Mouse (Mus musculus) heart, adult 2 months (tissue): Measurements from ENCODE around the gene Sulf2. TPM values are rescaled to one million over a fixed set of nuclear protein-coding genes. Genes with fewer than 3 reads are reported as not detected.

ENCODE experiments used
- DNase-seq, 2 experiments: peaks; one replicate each; pipeline ENCODE4 v3.0.0; 2021
- H3K27ac ChIP-seq: fragments of 200-600 bp; 2 replicates; pipeline ENCODE4 v1.8.1; 2022
- H3K27me3 ChIP-seq: fragments of 200-500 bp; 2 replicates; pipeline ENCODE4 v1.6.1; 2012; ENCODE audit warnings: mild to moderate bottlenecking, low read length, inconsistent platforms, mixed read lengths; ENCODE audit not compliant: control insufficient read depth, insufficient read depth
- H3K36me3 ChIP-seq: fragments of 200-500 bp; 2 replicates; pipeline ENCODE4 v1.6.1; 2012; ENCODE audit warnings: low read length, inconsistent platforms; ENCODE audit not compliant: control insufficient read depth, insufficient read depth
- H3K4me1 ChIP-seq: fragments of 200-500 bp; 2 replicates; pipeline ENCODE4 v1.6.1; 2011; ENCODE audit warnings: low read length; ENCODE audit not compliant: control insufficient read depth, insufficient read depth
- H3K4me3 ChIP-seq: fragments of 200-600 bp; 2 replicates; pipeline ENCODE4 v1.8.1; 2022
- H3K79me2 ChIP-seq: fragments of 200-500 bp; replicated peaks from 2 replicates; pipeline ENCODE4 v1.6.1; 2012; ENCODE audit warnings: mild to moderate bottlenecking, inconsistent platforms, low read length, moderate library complexity, mixed read lengths; ENCODE audit not compliant: control insufficient read depth, insufficient read depth
- H3K9ac ChIP-seq: fragments of 200-500 bp; 2 replicates; pipeline ENCODE4 v1.6.1; 2012; ENCODE audit warnings: low read depth, mild to moderate bottlenecking, control low read depth, inconsistent platforms, low read length, mixed read lengths
- CTCF ChIP-seq: fragments of 200-600 bp; IDR thresholded peaks from 2 replicates; pipeline ENCODE4 v1.8.1; 2022; ENCODE audit warnings: antibody characterized with exemption, mild to moderate bottlenecking, moderate library complexity
- EP300 ChIP-seq: fragments of 200-500 bp; IDR thresholded peaks from 2 replicates; pipeline ENCODE4 v1.6.1; 2011; ENCODE audit warnings: low read depth, low read length, control low read depth; ENCODE audit not compliant: insufficient read depth
- POLR2A ChIP-seq: fragments of 200-500 bp; IDR thresholded peaks from 2 replicates; pipeline ENCODE4 v1.6.1; 2011; ENCODE audit warnings: mild to moderate bottlenecking, low read depth, low read length, control low read depth; ENCODE audit not compliant: insufficient read depth
- WGBS: fragments of 180-500 bp; shearing (Covaris S2); methylation state at CpG from one replicate; pipeline ENCODE4 v1.1.7; 2018; 5-methylcytosine and 5-hydroxymethylcytosine counted together
- intact Hi-C: fragments of 180-260 bp; cut with DNase I; formaldehyde crosslinking; loops from one replicate; pipeline ENCODE4 v1.15.1; 2025
- polyA plus RNA-seq: library from polyadenylated mRNA; depleted of rRNA; stranded (reverse); fragments of >200 nt; gene quantifications from 2 replicates; pipeline ENCODE4 v1.2.3, GENCODE M21; 2012; rRNA removed
- total RNA-seq, 2 experiments: library from RNA; stranded (reverse); gene quantifications; 2 replicates each; pipeline ENCODE4 v1.2.3; 2021

Sulf2 gene
- total and polyA plus RNA-seq, 3 experiments: 38.5 to 51.0 (median 43.9) TPM

DNA sequence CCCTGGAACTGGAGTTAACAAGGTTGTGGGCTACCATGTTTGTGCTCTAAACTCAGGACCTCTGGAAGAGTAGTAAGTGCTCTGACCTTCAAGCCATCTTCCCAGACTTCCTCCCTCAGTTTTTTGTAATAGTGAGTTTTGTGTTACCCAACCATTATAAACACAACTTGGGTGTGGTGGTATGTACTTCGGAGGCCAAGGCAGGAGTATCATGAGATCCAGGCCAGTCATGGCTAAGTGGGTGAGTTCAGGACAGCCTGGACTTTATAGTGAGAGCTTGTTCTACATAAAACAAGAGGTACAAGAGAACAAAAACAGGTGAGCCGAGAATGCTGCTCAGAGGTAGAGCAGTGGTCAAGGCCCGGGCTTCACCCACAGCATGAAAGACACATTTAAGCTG is 127.6 kb downstream of the Sulf2 start:
- H3K27me3 ChIP-seq: no peaks in the 10 kb centered on the region
- peaks cover 31% of the 10 kb centered on the region for H3K4me1 ChIP-seq
- intact Hi-C loops: no loop called here
- TF ChIP-seq POLR2A: no peak
- TF ChIP-seq EP300: no peak
- no peak for TF ChIP-seq CTCF
- peaks cover 28% of the 10 kb centered on the region for H3K36me3 ChIP-seq
- WGBS: 82% methylated on average over 3 of the region's 3 CpGs
- peak overlapping the region; percentile 23; the same call in 1 of the 2 replicates for H3K27ac ChIP-seq
- H3K4me3 ChIP-seq: no peak overlapping the region
- no peak overlapping the region for H3K9ac ChIP-seq
- no peak for DNase-seq
- peaks cover 10% of the 10 kb centered on the region; the same call in 1 of the 2 replicates for H3K79me2 ChIP-seq

GRCm38 (mm10) chr2:166025943-166026342 is 129.5 kb downstream of the Sulf2 start:
- Histone ChIP-seq H3K4me1 (peaks cover 36% of the 10 kb centered on the region), H3K27ac (no peak overlapping the region), H3K79me2 (peaks cover 11% of the 10 kb centered on the region; the same call in 1 of the 2 replicates), H3K4me3 (no peak overlapping the region), H3K9ac (no peak overlapping the region), H3K36me3 (peaks cover 37% of the 10 kb centered on the region), H3K27me3 (no peaks in the 10 kb centered on the region)
- no peak for TF ChIP-seq EP300
- TF ChIP-seq POLR2A: no peak
- TF ChIP-seq CTCF: no peak
- DNase-seq: no peak
- WGBS: 48% methylated on average over 5 of the region's 5 CpGs
- intact Hi-C loops: no loop called here

- no peak for DNase-seq
- Histone ChIP-seq H3K9ac (no peak overlapping the region), H3K36me3 (peaks cover 38% of the 10 kb centered on the region), H3K4me1 (peaks cover 34% of the 10 kb centered on the region), H3K79me2 (peaks cover 11% of the 10 kb centered on the region; the same call in 1 of the 2 replicates), H3K27me3 (no peaks in the 10 kb centered on the region), H3K4me3 (no peak overlapping the region), H3K27ac (no peak overlapping the region)
- TF ChIP-seq CTCF: no peak
- no peak for TF ChIP-seq POLR2A
- TF ChIP-seq EP300: no peak
- WGBS: 78% methylated on average over 4 of the region's 4 CpGs
- intact Hi-C loops: no loop called here
Observed at GRCm38 (mm10) chr2:166024621-166025020, 130.8 kb downstream of the Sulf2 start.

- H3K27ac ChIP-seq: no peak overlapping the region
- peaks cover 14% of the 10 kb centered on the region; the same call in 1 of the 2 replicates for H3K79me2 ChIP-seq
- peaks cover 37% of the 10 kb centered on the region for H3K36me3 ChIP-seq
- TF ChIP-seq POLR2A: no peak
- no peak for TF ChIP-seq EP300
- 47% methylated on average over 3 of the region's 3 CpGs for WGBS
- no peak overlapping the region for H3K4me3 ChIP-seq
- H3K27me3 ChIP-seq: no peaks in the 10 kb centered on the region
- H3K9ac ChIP-seq: no peak overlapping the region
- intact Hi-C loops: no loop called here
- peaks cover 31% of the 10 kb centered on the region for H3K4me1 ChIP-seq
- DNase-seq: no peak
Observed at GRCm38 (mm10) chr2:166024079-166024478, 131.4 kb downstream of the Sulf2 start.

Other genes with a start within 250 kb of the Sulf2 start
- 10 to 100 TPM; 29.1 to 32.1 TPM for gene Ncoa3, start 163.0 kb downstream of the Sulf2 start, total RNA-seq
- gene Ncoa3, start 163.0 kb downstream of the Sulf2 start, polyA plus RNA-seq: 20.1 and 25.7 TPM in 2 replicates